21 mouse cellular contexts compared by ENCODE assay signal in genomic region chr6:86295451-86295850, GRCm38 (mm10).
DNase-seq lines count a peak whose midpoint lies in the region; ATAC-seq and TF ChIP-seq lines count a peak whose summit lies in the region.
"Had no signal": no experiment of that assay in that cellular context is flagged by ENCODE, and none has a peak within 500 bp of the region (broad histone marks: within the 10 kb centered on the region; RNA-seq: fewer than 3 reads in every experiment).

No protein-coding gene starts in this region.

- H3K9ac ChIP-seq in liver, adult 2 months (ENCODE audit: low read depth, low read length), result no peak overlapping the region
- H3K9ac ChIP-seq in stomach, postnatal 0 days (ENCODE audit: low read length), result no peak overlapping the region
- H3K9ac ChIP-seq: hindbrain, embryonic 12.5 days had no signal

- H3K4me2 ChIP-seq in stomach, postnatal 0 days (replicated peaks; ENCODE audit: low read depth), result no peak overlapping the region
- H3K4me2 ChIP-seq: hindbrain, embryonic 12.5 days had no signal

- TF ChIP-seq POLR2A in liver, adult 2 months (IDR thresholded peaks at IDR 0.05; ENCODE audit: extremely low read depth, insufficient read depth, low read length), result no peak

- no peaks in the 10 kb centered on the region for H3K79me2 ChIP-seq in liver, adult 2 months (ENCODE audit: control insufficient read depth, insufficient read depth, low read length)

- peak; percentile 49; the same call in 1 of the 2 replicates for ATAC-seq in stomach, postnatal 0 days (ENCODE audit: low FRiP score, low TSS enrichment)
- ATAC-seq: CD4-positive, CD25-positive, alpha-beta regulatory T cell, adult 4 months; forebrain, embryonic 16.5 days; hindbrain, embryonic 16.5 days had no signal

- no peaks in the 10 kb centered on the region for H3K27me3 ChIP-seq in liver, adult 2 months (ENCODE audit: control insufficient read depth, insufficient read depth, low read length)
- H3K27me3 ChIP-seq in stomach, postnatal 0 days (ENCODE audit: control insufficient read depth, insufficient read depth, low read length), result no peaks in the 10 kb centered on the region
- H3K27me3 ChIP-seq: hindbrain, embryonic 12.5 days had no signal

- H3K4me1 ChIP-seq in liver, adult 2 months (ENCODE audit: control insufficient read depth, insufficient read depth, low read length), result no peaks in the 10 kb centered on the region
- H3K4me1 ChIP-seq in stomach, postnatal 0 days (replicated peaks; ENCODE audit: control insufficient read depth, insufficient read depth), result no peaks in the 10 kb centered on the region
- H3K4me1 ChIP-seq: heart, embryonic 10.5 days had no signal

- DNase-seq in adrenal gland, adult 2 months, result peak; percentile 38
- no peak for DNase-seq in adrenal gland, adult 18-20 months (ENCODE audit: low spot score in 2 of 2)
- peak; percentile 17 for DNase-seq in liver, adult 2 months (ENCODE audit: extremely low read depth, low read depth, low spot score)
- no peak for DNase-seq in liver
- DNase-seq in urinary bladder, postnatal 36 days (ENCODE audit: low spot score in 2 of 2), result peak; percentile 14 to 16
- DNase-seq in urinary bladder, postnatal 4 days (ENCODE audit: low spot score in 2 of 2), result no peak
- DNase-seq in stomach, postnatal 0 days (ENCODE audit: low spot score), result no peak
- no peak for DNase-seq in right cerebral cortex, postnatal 25 days
- DNase-seq: adrenal gland, adult 8-10 months; B cell, adult 2 months; cerebellum, adult 2 months; cerebellum, postnatal 10 days; gastrocnemius, postnatal 10 days; heart, adult 18-20 months; heart, postnatal 10 days; heart, postnatal 4 days had no signal

- no peak overlapping the region for H3K27ac ChIP-seq in liver, adult 2 months (replicated peaks; ENCODE audit: insufficient read depth, low read depth, low read length)
- H3K27ac ChIP-seq in stomach, postnatal 0 days (replicated peaks), result no peak overlapping the region
- H3K27ac ChIP-seq: heart, embryonic 10.5 days; hindbrain, embryonic 12.5 days had no signal

- TF ChIP-seq CTCF in liver, adult 2 months (IDR thresholded peaks at IDR 0.05; ENCODE audit: low read depth, low read length), result no peak
- no peak for TF ChIP-seq CTCF in stomach, postnatal 0 days (IDR thresholded peaks at IDR 0.05; ENCODE audit: low read depth)

- no peak overlapping the region for H3K4me3 ChIP-seq in liver, adult 2 months (ENCODE audit: insufficient read depth, low read depth, low read length)
- H3K4me3 ChIP-seq in stomach, postnatal 0 days (ENCODE audit: low read depth, low read length), result no peak overlapping the region
- H3K4me3 ChIP-seq: heart, embryonic 10.5 days; hindbrain, embryonic 12.5 days had no signal

- no peak for TF ChIP-seq EP300 in stomach, postnatal 0 days (optimal IDR thresholded peaks at IDR 0.05)

- no peaks in the 10 kb centered on the region for H3K36me3 ChIP-seq in liver, adult 2 months (ENCODE audit: control insufficient read depth, insufficient read depth, low read length)
- H3K36me3 ChIP-seq in stomach, postnatal 0 days (ENCODE audit: control insufficient read depth, insufficient read depth, low read length), result no peaks in the 10 kb centered on the region
- H3K36me3 ChIP-seq: heart, embryonic 10.5 days; hindbrain, embryonic 12.5 days had no signal

- WGBS in liver, adult 2 months, result 66% methylated on average over 8 of the region's 8 CpGs
- 45% methylated on average over 8 of the region's 8 CpGs for WGBS in stomach, postnatal 0 days

- H3K9me3 ChIP-seq in stomach, postnatal 0 days (ENCODE audit: control insufficient read depth, low read length), result no peaks in the 10 kb centered on the region
- H3K9me3 ChIP-seq: heart, embryonic 10.5 days; hindbrain, embryonic 12.5 days had no signal

Comparison
In these comparisons a context has a peak if more than half of its experiments do, and no peak if none do; other contexts are left out.
1. DNase-seq: peak in adrenal gland, adult 2 months (single experiment), liver, adult 2 months (single experiment) and urinary bladder, postnatal 36 days (2 of 2); none in adrenal gland, adult 18-20 months (0 of 2), liver (single experiment), urinary bladder, postnatal 4 days (0 of 2), stomach, postnatal 0 days (single experiment) and right cerebral cortex, postnatal 25 days (single experiment).